Mouse (Mus musculus) adrenal gland, adult 2 months (tissue): ENCODE data around the gene 1700037H04Rik. TPM values are rescaled to one million over a fixed set of nuclear protein-coding genes. Genes with fewer than 3 reads are reported as not detected.

Experiments used
- DNase-seq: peaks from one replicate; pipeline ENCODE4 v3.0.0; 2021
- polyA plus RNA-seq: library from polyadenylated mRNA; depleted of rRNA; stranded (reverse); fragments of >200 nt; gene quantifications from 2 replicates; pipeline ENCODE4 v1.2.3, GENCODE M21; 2012
- total RNA-seq, 2 experiments: library from RNA; stranded (reverse); gene quantifications; 2 replicates each; pipeline ENCODE4 v1.2.3; 2021

The 1700037H04Rik gene
- total and polyA plus RNA-seq, 3 experiments, result 114 to 195 (median 123) TPM

DNA sequence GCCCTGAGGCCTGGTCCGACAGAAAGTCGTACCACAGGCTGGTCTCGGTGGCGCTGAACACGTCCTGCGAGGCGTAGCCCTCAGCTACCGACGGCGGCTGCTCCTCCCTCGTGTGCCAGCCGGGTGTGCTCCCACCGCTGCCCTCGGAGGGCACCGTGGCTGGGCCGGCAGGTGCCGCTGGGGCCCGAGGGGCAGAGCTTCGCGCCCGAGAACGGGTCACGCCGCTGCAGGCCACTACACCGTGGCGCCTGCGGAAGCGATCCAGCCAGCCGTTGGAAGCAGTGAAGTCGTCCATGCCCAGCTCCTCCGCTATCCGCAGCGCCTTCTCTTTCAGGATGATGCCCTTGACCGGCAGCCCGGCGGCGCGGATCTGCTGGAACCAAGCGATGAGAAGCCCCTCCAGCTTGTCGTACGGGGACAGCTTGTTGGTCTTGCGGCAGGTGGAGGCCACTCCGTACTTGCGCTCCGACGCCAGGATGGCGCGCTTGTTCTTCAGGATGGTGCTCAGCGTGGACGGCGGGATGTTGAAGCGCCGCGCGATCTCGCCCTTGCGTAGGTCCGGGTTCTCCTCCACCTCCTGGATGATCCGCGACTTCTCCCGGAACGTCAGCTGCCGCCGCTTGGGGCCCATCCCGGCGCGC, 19.5 kb upstream of the 1700037H04Rik start:
- DNase-seq, result peak; percentile 76

DNA sequence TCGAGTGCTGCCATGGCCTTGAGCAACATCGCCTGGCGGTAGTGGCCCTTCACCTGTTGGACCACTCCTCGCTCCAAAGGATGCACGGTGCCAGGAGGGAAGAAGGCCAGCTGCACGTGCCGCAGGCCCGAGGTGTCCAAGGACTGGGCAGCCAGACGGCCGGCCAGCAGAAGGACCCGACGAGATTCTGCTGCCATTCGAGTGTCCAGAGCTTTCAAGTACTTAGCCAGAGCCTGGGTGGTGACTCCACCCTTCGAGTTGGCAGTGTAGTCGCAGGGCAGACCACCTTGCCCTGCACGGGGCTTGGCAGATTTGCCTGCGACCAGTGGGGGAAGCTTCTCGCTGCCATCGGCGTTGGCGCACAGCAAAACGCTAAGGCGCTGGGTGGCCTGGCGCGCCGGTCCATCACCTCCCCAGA, 19.0 kb upstream of the 1700037H04Rik start:
- DNase-seq, result no peak

DNA sequence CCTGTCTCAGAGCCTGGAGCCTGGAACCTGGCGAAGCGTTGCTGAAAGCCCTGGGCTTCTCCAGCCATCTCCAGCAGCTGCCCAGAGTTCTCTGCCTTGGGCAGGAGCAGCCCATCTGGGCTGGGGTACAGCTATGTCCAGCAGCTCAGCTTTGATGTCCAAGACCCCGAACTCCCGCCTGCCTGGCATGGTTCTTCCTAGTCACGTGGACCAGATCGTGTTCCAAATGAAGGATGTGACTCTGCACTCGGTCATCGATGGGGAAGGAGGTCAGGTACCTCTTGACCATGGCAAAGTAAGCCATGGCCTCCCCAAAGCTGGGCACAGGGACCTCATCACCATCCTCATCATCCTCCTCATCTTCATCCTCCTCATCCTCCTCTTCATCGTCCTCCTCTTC, 18.1 kb upstream of the 1700037H04Rik start:
- no peak for DNase-seq

DNA sequence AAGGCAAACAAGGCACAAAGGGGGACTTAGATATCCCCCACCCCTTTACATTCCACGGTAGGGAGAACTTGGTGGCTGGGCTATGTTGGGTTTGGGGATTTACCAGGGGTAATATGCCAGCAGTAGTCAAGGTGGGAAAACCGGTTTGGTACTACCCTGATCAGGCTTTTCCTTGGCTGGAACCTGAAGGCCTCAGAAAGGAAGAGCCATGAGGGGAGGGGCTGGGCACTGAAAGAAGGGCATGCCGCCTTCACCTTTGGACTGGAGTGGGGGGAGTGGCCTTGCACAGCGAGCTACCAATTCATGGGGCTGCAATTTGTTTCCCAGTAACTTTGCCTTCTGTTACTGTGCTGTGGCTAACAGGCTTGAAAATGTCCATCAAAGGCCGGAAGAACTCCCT, 16.6 kb upstream of the 1700037H04Rik start:
- DNase-seq, result peak; percentile 31

DNA sequence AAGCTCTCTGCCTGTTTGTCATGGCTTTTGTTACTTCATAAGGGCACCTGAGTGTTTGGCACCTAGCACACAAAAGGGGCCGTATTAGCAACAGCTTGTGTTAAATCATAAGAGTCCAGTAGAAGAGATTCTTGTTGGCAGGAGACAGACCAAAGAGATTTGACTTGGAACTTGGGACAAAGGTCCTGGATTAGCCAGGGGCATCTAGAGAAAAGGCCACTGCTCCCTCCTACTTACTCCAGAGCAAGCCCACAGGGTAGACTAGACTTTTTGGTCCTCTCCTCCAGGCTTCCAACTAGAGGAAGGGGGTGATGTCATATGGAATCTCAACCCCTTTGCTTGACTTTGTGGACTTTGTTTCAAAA, 16.0 kb upstream of the 1700037H04Rik start:
- no peak for DNase-seq

DNA sequence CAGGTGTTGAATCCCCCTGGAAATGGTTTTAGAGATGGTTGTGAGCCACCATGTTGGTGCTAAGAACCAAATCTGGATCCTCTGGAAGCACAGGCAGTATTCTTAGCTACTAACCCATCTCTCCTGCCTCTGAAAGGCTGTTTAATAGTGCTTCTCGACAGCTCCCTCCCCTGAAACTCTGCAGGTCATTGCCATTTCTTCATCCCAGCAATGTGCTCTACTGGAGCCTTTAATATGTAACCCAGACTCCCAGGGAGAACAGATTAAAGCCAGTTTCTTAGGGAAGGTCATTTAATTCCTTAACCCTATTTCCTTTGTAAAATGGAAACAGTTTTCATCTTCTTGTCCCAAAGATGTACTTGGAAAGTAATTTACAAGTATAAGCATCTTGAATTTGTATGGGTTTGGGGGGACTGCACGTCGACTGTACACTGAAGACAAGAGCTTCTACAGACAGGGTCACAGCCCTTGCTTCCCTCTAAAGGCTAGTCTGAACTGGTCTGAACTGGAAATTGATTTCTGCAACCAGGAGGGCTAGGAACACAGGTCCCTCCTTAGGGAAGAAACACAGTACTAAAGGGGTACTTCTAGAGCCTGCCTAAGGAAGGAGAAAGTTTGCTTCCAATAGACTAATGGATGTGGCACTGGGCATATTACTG, 15.5 kb upstream of the 1700037H04Rik start:
- no peak for DNase-seq

DNA sequence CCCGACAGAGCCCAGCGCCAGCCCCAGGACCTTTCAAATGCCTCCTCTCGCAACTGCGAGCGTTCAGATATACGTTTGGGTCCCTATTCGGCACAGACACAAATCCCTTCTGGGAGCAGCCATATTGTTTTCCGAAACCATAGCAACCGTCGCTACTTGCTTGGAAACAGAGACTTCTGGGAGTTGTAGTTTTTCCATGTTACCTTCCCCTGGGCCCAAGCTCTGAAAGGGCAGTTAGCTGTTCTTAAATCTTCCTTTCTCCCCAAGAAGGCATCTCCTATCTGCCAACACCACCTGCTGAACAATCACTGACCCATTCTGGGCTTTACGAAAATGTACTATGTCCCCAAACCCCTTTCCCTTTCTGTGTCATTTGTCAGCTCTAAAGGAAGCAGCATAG, 14.8 kb upstream of the 1700037H04Rik start:
- DNase-seq, result peak; percentile 73

DNA sequence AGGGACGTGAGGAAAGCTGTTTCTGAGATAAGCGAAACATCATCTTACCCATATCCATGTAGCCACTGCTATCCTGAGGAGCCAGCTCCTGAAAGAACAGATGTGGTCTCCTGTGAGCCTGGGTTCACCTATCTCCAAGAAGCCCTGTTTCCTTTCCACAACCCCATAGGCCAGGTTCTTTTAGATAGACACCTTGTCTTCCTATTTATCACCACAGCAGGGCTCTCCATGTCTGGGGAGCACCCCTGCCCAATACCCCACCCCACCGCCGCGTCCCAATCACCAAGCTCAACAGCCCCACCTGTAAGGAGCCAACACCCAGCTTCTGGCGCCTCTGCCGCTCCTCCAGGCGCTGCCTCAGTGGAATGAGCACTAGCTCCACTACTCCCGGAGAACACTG, 12.4 kb upstream of the 1700037H04Rik start:
- no peak for DNase-seq

DNA sequence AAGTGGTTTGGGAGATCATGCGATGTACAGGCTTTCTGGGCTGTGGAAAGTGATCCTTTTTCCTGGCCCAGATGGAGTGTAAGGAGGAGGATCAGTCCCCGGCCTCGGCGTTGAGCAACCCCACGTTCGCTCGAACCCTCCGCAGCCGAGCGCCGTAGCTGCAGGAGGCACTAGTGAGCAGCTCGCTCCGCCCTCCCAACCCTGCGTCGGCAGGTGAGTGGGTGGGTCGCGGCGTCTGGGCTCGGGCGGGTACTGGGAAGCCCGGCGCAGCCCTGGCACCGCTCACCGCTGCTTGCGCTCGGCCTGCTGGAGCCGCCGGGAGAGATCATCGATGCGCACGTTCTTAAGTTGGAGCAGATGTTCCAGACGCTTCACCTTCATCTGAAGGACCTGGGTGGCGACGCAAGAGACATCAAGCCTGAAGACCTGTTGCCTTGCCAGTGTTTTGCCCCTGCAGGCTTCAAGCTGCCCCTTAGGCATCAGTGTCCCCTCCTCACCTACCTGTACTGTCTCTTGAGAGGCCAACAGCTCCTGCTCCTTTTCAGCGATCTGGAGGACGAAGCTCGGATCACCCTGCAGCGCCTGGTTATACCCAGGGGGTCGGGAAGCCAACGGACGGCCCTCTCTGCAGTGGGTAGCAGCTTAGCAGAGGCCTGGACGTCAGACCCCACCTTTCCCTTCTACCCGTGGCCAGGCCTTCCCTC, 11.7 kb upstream of the 1700037H04Rik start:
- peak; percentile 88 for DNase-seq

DNA sequence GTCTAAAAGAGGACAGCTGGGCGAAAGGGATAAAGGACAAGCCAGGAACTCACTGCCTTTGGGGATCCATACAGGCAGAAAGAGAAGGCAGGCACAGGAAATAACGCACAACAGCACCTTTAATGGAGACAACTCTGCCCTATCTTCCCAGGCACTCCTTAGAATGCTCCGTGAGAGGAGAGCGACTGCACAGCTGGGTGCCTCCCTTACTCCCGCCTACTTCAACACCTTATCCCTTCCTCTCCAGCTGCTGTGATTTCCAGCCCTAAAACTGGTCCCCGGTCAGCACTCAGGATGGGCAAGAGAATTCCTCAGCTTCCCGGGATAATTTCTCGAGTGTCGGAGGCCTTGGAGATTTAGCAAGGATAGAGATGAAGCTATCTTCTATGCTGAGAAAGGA, 11.1 kb upstream of the 1700037H04Rik start:
- no peak for DNase-seq

DNA sequence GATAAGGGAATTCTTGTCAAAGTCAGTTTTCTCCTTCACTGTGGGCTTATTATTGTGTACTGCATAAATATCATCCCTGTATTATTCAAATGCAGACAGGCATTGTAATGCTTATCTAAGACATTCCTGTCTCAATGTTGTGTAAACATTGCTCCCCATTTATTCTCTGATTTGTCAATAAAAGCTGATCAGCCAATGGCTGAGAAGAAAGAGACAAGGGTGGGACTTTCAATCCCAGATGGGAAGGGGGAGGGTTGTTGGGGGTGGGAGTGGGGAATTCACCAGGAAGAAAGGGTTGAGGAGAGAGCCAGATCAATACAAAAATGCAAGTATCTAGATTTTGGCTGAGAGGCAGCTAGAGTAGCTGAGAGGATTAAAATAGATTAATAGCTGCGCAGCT, 9.0 kb upstream of the 1700037H04Rik start:
- no peak for DNase-seq

DNA sequence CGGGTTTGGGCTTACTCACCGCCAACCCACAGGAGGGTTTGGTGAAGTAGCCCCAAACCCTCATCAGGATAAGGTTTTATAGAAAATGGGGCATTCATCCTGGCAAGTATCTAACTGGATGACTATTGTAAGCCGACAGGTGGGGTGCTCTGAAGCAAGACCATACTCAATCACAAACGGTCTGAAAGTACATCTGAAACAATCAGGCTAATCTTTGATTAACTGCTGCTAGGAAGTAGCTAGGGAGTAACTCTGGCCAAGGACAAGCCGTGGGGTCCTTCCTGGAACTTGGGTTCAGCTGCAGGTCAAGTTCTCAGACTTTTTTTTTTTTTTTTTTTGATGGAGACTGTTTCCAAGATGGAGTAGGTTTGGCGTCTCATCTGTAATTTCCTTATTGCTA, 8.1 kb upstream of the 1700037H04Rik start:
- DNase-seq, result no peak

DNA sequence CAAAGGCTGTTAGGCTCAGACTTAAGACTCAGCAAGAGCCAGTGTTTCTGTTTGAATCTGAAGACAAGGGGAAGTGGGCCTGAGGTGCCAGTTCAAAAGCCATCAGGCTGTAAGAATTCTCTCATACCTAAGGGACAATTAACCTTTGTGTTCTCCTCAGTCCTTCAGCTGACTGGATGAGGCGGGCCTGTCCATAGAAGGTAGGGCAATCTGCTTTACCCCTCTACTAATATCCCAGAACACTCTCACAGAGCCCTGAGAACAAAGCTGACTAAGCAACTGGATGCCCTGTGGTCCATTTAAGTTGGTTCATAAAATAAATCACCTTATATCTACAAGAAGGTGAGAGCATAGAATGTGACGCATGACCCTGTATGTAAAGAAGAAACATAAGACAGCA, 6.3 kb upstream of the 1700037H04Rik start:
- DNase-seq, result no peak

DNA sequence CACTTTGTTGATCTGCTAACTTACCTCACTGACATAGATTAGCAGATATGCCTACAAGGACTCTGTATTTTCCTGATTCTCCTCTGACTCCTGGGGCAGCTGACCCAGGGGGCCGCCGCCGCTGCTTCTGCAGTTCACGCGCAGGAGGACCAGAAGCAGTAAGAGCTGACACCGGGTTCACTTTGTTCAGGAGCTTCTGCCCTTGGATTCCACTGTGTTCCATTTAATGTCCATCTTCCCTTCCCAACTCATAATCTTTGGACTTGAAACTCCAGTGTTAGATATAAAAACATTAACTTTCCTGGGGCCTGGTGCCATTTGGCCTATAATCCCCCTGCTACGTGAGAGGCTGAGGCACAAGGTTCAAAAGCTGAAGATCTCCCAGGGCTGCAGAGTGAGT, 4.0 kb upstream of the 1700037H04Rik start:
- DNase-seq, result no peak

DNA sequence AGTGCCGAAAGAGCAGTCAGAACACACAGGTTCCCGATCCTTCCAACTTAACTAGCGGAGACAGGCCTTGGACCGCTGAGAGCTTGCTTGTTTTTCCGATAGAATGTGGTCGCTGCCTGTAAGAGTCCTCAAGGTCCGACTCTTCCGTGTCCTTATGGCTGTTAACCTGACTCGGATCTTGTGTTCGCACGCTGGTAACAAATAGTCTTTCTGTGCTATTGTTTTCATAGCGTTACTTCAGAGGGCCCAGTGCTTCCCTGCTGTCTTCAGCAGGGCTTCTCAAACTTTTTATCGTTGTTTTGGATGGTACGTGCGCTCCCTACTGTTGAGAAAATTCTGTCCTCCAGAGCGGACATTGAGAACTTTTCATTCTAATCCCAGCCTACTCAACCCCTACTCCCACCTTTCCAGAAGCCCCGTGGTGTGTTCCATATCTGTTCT, 810 bp upstream of the 1700037H04Rik start:
- peak; percentile 54 for DNase-seq

DNA sequence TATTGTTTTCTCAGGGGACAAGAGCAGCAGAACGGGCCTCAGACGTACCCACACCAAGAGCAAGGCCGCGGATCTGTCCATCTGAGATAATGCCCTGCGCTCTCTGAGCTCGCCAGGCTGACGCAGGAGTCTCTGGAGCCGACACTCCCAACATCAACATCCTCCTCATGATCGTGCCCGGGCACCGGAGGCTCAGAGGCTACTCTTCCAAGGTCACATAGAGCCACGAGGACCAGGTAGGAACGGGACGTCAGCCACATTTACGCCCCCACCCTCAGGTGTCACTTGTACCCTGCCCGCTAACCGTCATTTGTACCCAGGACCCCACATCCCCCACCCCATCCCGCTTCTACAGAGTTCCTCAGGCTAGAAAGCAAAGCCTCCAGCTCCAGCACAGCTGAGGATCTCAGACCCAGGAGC, 380 bp downstream of the 1700037H04Rik start:
- DNase-seq, result no peak

DNA sequence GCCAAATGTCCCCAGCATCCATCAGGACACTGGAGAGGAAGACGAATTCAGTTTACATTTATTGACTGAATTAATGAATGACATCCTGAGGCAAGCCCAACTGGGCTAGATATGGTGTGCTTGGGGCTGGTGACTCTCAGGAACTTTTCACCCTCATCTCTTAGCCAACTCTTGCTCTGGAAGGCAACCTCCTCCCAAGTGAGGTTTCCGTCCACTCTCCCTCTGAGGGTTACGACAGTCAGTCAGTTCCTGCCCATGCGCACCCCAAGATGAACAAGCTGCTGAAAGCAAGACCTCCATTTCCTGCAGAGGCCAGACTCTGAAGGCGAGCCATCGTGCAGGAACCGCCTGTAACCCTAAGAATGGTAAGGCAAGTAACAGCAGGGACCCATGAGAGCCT, 2.9 kb downstream of the 1700037H04Rik start:
- DNase-seq, result no peak

DNA sequence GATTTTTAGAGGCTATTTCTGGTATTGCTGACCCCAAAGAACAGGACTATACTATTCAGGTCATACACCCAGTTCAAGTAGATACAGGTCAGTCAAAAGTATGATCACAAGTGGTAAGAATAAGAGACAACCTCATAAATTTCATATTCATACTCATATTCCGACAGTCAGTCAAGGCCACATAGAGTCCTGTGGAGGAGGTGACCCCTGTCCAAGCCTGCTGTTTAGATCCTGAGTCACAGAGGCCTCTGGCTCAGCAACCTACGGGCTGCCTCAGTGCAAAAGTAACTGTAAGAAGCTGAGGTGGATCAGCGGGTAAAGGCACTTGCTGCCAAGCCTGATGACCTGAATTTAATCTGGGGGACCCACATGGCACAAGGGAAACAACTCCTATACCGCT, 5.8 kb downstream of the 1700037H04Rik start:
- DNase-seq, result peak; percentile 45

DNA sequence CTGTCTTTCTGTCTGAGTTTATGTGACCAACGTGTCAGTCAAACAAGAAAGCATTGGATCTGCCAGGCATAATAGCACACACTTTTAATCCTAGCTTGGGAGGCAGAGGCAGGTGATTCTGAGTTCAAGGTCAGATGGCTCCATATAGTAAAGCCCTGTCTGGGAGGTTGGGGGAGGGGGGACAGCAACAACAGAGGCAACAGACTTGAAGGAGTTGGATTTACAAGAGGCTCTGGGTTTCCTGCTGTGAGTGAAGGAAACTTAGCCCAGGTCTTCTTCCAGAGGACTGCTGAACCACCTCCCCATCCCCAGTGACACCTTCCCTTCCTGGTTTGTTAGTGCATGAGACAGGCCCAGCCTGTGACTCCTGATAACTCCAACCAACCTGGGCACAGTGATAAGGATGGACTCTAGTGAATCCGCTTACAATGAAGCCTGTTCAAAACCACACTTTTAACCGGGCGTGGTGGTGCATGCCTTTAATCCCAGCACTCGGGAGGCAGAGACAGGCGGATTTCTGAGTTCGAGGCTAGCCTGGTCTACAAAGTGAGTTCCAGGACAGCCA, 7.6 kb downstream of the 1700037H04Rik start:
- DNase-seq, result no peak

DNA sequence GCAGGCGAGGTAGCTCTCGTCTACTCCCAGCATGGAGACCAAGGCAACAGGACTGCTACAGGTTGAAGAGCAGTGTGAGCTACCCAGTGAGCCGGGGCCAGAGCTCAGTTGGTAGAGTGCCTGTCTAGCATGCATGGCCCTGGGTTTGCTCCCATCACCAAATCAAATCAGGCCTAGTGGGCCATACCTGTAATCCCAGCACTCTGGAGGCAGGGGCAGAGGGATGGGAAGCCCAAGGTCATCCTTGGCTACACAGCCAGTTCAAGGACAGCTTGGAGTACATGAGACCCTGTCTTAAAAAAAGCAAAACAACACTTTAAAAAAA, 10.7 kb downstream of the 1700037H04Rik start:
- DNase-seq, result no peak

DNA sequence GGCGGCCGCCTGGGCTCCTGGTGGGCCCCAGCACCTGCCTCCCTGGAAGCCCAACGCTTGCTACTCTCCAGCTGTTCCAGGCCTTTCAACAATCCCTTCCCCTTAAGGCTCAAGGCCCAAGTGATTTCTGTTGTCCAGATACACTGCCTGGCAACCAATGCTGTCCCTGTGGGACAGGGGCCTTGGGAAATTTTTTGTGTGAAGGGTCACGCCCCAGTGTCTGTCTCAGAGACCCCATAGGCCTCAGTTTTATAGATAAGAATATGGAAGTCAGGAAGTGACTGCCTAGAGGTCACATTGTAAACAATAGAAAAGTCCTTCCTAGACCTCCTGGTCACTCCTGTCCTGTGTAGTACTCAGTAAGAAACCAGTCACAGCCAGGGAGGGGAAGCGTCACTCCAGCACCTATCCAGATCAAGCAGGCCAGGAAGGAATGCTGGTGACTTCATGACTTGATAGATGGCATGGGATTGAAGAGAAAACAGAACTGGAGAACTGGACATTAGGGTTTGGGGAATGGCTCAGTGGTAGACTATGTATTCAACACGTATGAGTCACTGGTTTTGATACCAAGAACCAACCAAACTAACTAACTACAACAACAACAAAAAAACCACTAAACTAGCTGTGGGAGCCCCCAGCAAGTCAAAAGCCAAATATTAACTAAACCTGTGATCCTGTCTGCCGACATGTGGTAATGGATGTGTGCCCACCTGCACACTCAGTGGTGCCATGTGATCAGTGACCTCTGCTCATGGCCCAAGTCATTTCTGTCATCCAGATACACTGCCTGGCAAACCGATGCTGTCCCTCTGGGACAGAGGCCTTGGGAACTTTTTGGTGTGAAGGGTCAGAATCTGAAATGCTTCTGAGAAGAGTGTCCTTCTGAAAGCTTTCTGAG, 11.3 kb downstream of the 1700037H04Rik start:
- DNase-seq, result peak; percentile 35

DNA sequence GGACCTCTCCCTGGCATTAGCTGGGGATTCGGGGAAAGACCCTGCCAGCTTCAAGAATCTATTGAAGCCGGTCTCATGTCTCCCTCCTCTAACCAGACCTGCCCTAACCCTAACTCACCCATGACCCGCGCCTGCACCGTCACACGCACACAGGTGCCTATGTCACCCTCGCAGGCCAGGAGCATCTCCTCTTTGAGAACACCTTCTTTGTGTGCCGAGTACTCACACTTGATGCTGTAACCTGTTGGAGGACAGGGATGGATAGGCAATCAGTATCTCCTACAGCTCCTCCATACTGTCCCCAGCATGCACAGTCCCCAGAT, 12.9 kb downstream of the 1700037H04Rik start:
- DNase-seq, result no peak
